Mouse (Mus musculus) liver, embryonic 11.5 days (tissue): ENCODE measurements around the gene Urah. TPM values are rescaled to one million over a fixed set of nuclear protein-coding genes. Genes with fewer than 3 reads are reported as not detected.

Experiments
- ATAC-seq: fragments of 200-750 bp; cut with Nextera tagmentation; replicated peaks from 2 replicates; pipeline ENCODE4 v1.8.0; 2017; ENCODE audit warnings: moderate number of reproducible peaks, mild to moderate bottlenecking, moderate TSS enrichment, moderate library complexity; ENCODE audit not compliant: low FRiP score
- DNase-seq: peaks from one replicate; pipeline ENCODE4 v3.0.0-alpha.2; 2017; ENCODE audit warnings: low spot score
- H3K27ac ChIP-seq: fragments of 300-500 bp; sonication (generic); 2 replicates; pipeline ENCODE4 v1.5.1; 2014; ENCODE audit warnings: mild to moderate bottlenecking, low read depth, low read length, control low read depth
- H3K27me3 ChIP-seq: fragments of 300-500 bp; sonication (generic); replicated peaks from 2 replicates; pipeline ENCODE4 v1.6.1; 2014; ENCODE audit warnings: low read length, mixed read lengths; ENCODE audit not compliant: control insufficient read depth, insufficient read depth
- H3K36me3 ChIP-seq: fragments of 300-500 bp; sonication (generic); 2 replicates; pipeline ENCODE4 v1.6.1; 2014; ENCODE audit warnings: mild to moderate bottlenecking, low read length, moderate library complexity, mixed read lengths; ENCODE audit not compliant: control insufficient read depth, insufficient read depth
- H3K4me1 ChIP-seq: fragments of 300-500 bp; sonication (generic); replicated peaks from 2 replicates; pipeline ENCODE4 v1.6.1; 2014; ENCODE audit warnings: low read length, mixed read lengths; ENCODE audit not compliant: control insufficient read depth, insufficient read depth
- H3K4me2 ChIP-seq: fragments of 300-500 bp; sonication (generic); 2 replicates; pipeline ENCODE4 v1.6.1; 2014; ENCODE audit warnings: mild to moderate bottlenecking, control low read depth, moderate library complexity
- H3K4me3 ChIP-seq: fragments of 300-500 bp; sonication (generic); 2 replicates; pipeline ENCODE4 v1.5.1; 2014; ENCODE audit warnings: low read depth, low read length, control low read depth
- H3K9ac ChIP-seq: fragments of 300-500 bp; sonication (generic); 2 replicates; pipeline ENCODE4 v1.6.1; 2014; ENCODE audit warnings: low read depth, low read length, control low read depth
- H3K9me3 ChIP-seq: fragments of 300-500 bp; sonication (generic); 2 replicates; pipeline ENCODE4 v1.6.1; 2016; ENCODE audit warnings: low read length, inconsistent platforms, mixed read lengths; ENCODE audit not compliant: control insufficient read depth
- WGBS: fragments of 180-500 bp; shearing (Covaris S2); extraction: QIAGEN DNeasy Blood & Tissue Kit; methylation state at CpG from one replicate; pipeline ENCODE4 v1.1.7; 2014; 5-methylcytosine and 5-hydroxymethylcytosine counted together
- polyA plus RNA-seq: library from polyadenylated mRNA; unstranded; fragments of >200 nt; fragmentation: Nextera tagmentation; extraction: Ambion mirVana; gene quantifications from 2 replicates; pipeline ENCODE4 v1.2.1, GENCODE M21; 2014

The Urah gene
- polyA plus RNA-seq, 1 experiment from 2014 or later = 2.7 TPM

- no peak overlapping the region for H3K27ac ChIP-seq
- DNase-seq = no peak
- no peak overlapping the region for H3K4me3 ChIP-seq
- no peak for ATAC-seq
- H3K4me2 ChIP-seq = no peak overlapping the region
- no peaks in the 10 kb centered on the region for H3K27me3 ChIP-seq
- H3K9me3 ChIP-seq = no peaks in the 10 kb centered on the region
- H3K9ac ChIP-seq = no peak overlapping the region
- WGBS = 90% methylated on average over 6 of the region's 6 CpGs
- no peaks in the 10 kb centered on the region for H3K36me3 ChIP-seq
- H3K4me1 ChIP-seq = no peaks in the 10 kb centered on the region
Measured at GRCm38 (mm10) chr7:140810496-140810895, 24.3 kb upstream of the Urah start.

GRCm38 (mm10) chr7:140811714-140812113, 23.1 kb upstream of the Urah start:
- Histone ChIP-seq H3K9me3 (no peaks in the 10 kb centered on the region), H3K4me2 (no peak overlapping the region), H3K27me3 (no peaks in the 10 kb centered on the region), H3K4me1 (no peaks in the 10 kb centered on the region), H3K36me3 (no peaks in the 10 kb centered on the region), H3K27ac (no peak overlapping the region), H3K9ac (no peak overlapping the region), H3K4me3 (no peak overlapping the region)
- 83% methylated on average over 13 of the region's 13 CpGs for WGBS
- ATAC-seq (no peak), DNase-seq (no peak)

GRCm38 (mm10) chr7:140812850-140813249, 22.0 kb upstream of the Urah start:
- H3K9me3 ChIP-seq = no peaks in the 10 kb centered on the region
- H3K4me2 ChIP-seq = no peak overlapping the region
- DNase-seq (no peak), ATAC-seq (no peak)
- no peaks in the 10 kb centered on the region for H3K4me1 ChIP-seq
- H3K27me3 ChIP-seq = no peaks in the 10 kb centered on the region
- H3K36me3 ChIP-seq = no peaks in the 10 kb centered on the region
- no peak overlapping the region for H3K4me3 ChIP-seq
- WGBS = 89% methylated on average over 12 of the region's 12 CpGs
- H3K9ac ChIP-seq = no peak overlapping the region
- no peak overlapping the region for H3K27ac ChIP-seq

DNA sequence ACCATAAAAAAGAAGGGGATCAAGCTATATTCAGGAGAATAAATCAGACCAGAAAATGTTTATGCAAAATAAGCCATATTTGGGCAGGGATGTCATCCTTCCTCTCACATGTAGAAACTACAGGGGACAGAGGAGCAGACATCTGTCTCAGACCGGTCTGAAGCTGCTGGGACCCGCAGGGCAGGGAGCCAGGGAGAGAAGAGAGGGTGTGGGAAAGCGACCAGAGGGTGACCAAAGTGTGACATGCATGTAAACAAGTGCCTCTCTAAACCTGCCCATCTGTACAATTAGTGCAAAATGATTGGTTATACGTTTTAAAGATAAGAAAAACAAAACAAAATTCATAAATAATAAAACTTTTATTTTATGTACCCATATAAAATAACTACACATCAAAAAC, 14.6 kb upstream of the Urah start:
- H3K9ac ChIP-seq = no peak overlapping the region
- no peaks in the 10 kb centered on the region for H3K4me1 ChIP-seq
- H3K27ac ChIP-seq = no peak overlapping the region
- no peak; the same call in 1 of the 2 replicates for ATAC-seq
- WGBS = 82% methylated on average over 4 of the region's 4 CpGs
- no peaks in the 10 kb centered on the region for H3K36me3 ChIP-seq
- DNase-seq = peak; percentile 15
- no peaks in the 10 kb centered on the region for H3K27me3 ChIP-seq
- H3K9me3 ChIP-seq = no peaks in the 10 kb centered on the region
- H3K4me3 ChIP-seq = no peak overlapping the region
- H3K4me2 ChIP-seq = no peak overlapping the region

- Histone ChIP-seq H3K27ac (no peak overlapping the region), H3K9ac (no peak overlapping the region), H3K4me2 (peak overlapping the region; percentile 63), H3K9me3 (no peaks in the 10 kb centered on the region), H3K36me3 (no peaks in the 10 kb centered on the region), H3K4me3 (peak overlapping the region; percentile 40), H3K27me3 (no peaks in the 10 kb centered on the region), H3K4me1 (no peaks in the 10 kb centered on the region)
- 66% methylated on average over 5 of the region's 5 CpGs for WGBS
- DNase-seq (no peak), ATAC-seq (peak; percentile 23; the same call in 1 of the 2 replicates)
Measured at GRCm38 (mm10) chr7:140821305-140821652, 13.5 kb upstream of the Urah start.

DNA sequence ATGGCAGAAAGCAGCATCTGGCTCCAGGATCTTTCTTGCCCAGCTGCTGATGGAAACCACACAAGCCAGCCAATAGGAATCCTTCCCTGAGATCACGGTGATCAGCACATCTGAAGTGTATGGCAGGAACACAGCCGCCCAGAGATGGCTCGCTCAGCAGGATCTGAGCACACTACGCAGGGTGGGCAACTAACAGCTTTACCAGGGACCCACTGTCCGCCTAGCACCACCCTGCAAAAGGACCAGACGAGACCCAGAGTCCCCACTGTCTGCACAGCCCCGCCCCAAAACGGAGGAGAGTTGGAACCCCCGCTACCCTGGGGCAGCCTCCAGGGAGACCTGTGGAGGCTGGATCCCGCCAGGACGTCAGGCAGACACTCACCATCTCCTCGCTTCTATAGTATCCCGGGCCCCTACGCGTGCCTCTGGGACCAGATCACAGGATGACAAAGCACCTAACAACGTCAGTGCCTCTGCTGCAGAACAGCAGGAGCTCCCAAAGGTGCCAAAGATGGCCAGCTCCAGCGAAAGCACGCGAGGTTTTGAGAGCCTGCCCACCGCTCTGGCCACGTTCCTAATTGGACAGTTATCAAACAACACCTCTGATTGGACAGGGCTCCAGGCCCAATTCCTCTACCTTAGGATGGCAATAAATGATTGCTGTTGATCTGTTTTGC, 13.0 kb upstream of the Urah start, which contains the start of gene Zfp941:
Gene Zfp941 (minus strand): TSS at position 526 of the 677 bp plus-strand sequence.
- no peaks in the 10 kb centered on the region for H3K4me1 ChIP-seq
- H3K9ac ChIP-seq = peak within 1 kb of the TSS; percentile 28; the same call in 1 of the 2 replicates
- no peaks in the 10 kb centered on the region for H3K36me3 ChIP-seq
- DNase-seq = peak; percentile 62
- peak within 1 kb of the TSS; percentile 40 for H3K4me3 ChIP-seq
- no peaks in the 10 kb centered on the region for H3K9me3 ChIP-seq
- 4% methylated on average over 21 of the region's 21 CpGs for WGBS
- no peaks in the 10 kb centered on the region for H3K27me3 ChIP-seq
- peak; percentile 73 for ATAC-seq
- peak within 1 kb of the TSS; percentile 63 for H3K4me2 ChIP-seq
- H3K27ac ChIP-seq = no peak within 1 kb of the TSS

- no peak overlapping the region for H3K9ac ChIP-seq
- peak; percentile 24 for DNase-seq
- H3K4me1 ChIP-seq = no peaks in the 10 kb centered on the region
- H3K4me2 ChIP-seq = no peak overlapping the region
- whole genome bisulfite sequencing = 82% methylated on average over 4 of the region's 4 CpGs
- no peaks in the 10 kb centered on the region for H3K36me3 ChIP-seq
- H3K9me3 ChIP-seq = no peaks in the 10 kb centered on the region
- no peak for ATAC-seq
- no peaks in the 10 kb centered on the region; the same call in 1 of the 2 replicates for H3K27me3 ChIP-seq
- no peak overlapping the region for H3K4me3 ChIP-seq
- H3K27ac ChIP-seq = no peak overlapping the region
Measured at GRCm38 (mm10) chr7:140822731-140823130, 12.1 kb upstream of the Urah start.

- Histone ChIP-seq H3K9me3 (no peaks in the 10 kb centered on the region), H3K4me3 (no peak overlapping the region), H3K4me2 (no peak overlapping the region), H3K36me3 (no peaks in the 10 kb centered on the region), H3K4me1 (no peaks in the 10 kb centered on the region), H3K9ac (no peak overlapping the region), H3K27me3 (no peaks in the 10 kb centered on the region; the same call in 1 of the 2 replicates), H3K27ac (no peak overlapping the region)
- 29% methylated on average over 8 of the region's 8 CpGs for WGBS
- DNase-seq (peak; percentile 32), ATAC-seq (no peak)
Measured at GRCm38 (mm10) chr7:140828171-140828881, 6.5 kb upstream of the Urah start.

DNA sequence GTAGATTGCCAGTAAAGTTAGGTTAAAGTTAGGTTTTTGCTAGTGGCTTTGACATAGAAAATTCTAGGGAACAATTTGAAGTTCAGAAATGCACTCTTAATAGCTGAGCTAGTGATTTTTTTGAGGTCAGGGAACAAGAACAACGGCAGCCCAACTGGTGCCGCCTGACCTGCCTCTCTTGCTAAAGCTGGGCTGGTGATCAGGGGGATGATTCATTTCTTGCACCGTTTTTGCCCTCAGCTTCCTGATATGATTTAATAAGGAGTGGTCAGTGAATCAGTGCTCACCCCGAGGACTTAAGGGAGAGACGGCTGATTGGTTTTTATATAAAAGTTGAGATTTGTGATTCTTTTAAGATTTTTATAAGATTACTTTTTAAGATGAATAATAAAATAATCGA, 3.4 kb upstream of the Urah start:
- Histone ChIP-seq H3K27ac (no peak overlapping the region), H3K4me2 (no peak overlapping the region), H3K9ac (no peak overlapping the region), H3K27me3 (no peaks in the 10 kb centered on the region; the same call in 1 of the 2 replicates), H3K9me3 (no peaks in the 10 kb centered on the region), H3K36me3 (no peaks in the 10 kb centered on the region), H3K4me3 (no peak overlapping the region), H3K4me1 (no peaks in the 10 kb centered on the region; the same call in 1 of the 2 replicates)
- no peak for DNase-seq
- WGBS = 65% methylated on average over 6 of the region's 6 CpGs
- ATAC-seq = no peak
